Mouse (Mus musculus) CD4-positive, CD25-positive, alpha-beta regulatory T cell, adult 2 months (primary cell): ENCODE measurements around the gene Aff3.

Experiments
- DNase-seq: peaks from one replicate; pipeline ENCODE4 v3.0.0-alpha.2; 2012; ENCODE audit warnings: low read depth, low spot score

Gene Aff3

DNA sequence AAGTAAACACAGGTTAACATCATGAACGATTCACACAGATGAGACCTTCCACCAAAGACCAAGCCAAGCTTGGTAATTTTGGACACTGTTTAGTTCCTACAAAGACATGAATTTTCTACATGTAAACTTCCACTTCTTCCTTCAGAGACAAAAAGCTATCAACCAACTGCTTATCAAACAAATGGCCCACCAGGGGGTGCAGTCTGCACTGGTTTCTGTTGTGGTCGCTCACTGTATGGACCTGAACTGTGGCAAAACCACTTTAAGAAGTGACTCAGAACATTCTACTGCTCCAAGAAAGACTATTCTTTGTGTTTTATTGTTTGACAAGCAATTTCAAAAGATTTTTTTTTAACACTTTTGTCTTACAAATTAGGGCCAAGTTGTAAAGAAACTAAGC is 271.8 kb downstream of the Aff3 start:
- DNase-seq, result peak; percentile 66

DNA sequence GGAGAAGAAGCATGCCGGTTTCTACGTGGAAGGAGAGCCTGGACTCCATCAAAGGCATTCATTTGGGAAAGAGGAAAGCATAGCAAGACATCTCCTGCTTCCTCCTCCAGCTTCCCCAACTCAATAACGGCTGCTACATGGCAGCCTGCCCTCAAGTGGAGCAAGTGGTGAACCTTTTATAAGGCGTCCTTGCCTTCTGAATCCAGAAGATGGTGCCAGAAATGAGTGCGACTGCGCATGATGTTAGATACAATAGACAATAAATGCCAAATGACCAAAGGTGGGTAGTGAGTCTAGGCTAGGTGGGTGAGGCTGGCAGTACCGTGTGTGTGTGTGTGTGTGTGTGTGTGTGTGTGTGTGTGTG is 273.9 kb downstream of the Aff3 start:
- DNase-seq, result no peak

DNA sequence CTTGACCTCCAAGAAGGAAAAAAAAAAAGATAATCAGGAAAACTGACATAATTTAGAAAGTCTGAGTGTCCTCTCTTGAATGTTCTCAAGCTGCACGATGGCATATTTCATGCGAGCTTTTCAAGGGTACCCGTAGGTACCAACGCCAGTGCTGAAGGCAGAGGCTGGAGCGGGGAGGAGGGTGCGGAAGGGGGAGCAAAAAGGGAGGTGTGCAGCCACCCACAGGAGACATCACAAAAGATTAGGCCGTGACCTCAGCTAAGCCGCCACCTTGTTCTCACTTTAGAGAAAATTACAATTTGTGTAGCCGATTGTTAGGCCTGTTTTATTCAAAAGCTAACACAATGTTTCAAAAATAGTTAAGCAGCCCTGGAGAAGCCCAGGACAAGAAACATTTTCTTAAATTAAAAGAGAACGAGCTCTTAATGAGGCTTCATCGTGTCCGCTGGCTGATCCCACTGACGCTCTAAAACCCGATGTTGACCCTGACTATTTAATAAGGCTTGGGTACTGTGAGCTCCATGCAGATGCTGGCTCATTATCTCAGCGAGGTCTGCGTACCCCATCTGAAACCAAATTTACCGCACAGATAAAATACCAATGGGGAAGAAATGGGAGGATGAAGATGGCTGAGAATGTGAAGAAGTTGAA is 274.4 kb downstream of the Aff3 start:
- no peak for DNase-seq

DNA sequence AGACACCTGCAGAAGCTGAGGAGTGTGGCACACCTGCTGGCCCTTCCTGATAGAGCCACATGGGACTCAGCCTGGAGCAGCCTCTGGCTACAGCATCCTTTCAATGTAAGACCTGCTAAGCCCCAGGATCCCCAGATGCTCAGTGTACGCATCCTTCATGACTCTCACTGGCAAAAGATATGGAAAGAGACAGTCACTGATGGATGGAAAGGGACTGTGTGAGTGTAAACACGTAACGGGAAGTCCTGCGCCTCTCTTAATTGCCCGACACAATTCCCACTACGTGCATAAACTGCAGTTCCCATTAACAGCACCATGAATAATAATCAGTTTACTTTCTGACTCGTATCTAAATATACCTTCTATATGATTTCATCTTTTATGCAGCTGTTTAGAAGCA is 275.2 kb downstream of the Aff3 start:
- DNase-seq, result no peak

DNA sequence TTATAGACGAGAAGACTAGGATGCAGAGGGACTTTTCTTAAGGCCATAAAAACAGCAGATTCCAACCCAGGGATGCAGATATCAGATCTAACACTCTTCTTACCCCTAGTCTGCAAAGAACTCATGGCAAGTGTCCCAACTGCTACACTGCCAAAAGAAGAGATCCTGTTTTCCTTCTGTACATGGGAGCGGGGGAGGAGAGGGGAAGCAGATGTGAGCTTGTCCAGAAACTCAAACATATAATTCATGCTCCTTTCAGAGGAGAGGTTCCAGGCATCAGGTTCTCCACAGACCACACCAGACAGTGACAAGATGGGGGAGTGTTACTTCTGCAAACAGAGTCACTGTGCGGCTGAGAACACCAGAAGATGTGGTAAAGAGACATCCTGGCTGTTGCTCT is 276.3 kb downstream of the Aff3 start:
- no peak for DNase-seq

DNA sequence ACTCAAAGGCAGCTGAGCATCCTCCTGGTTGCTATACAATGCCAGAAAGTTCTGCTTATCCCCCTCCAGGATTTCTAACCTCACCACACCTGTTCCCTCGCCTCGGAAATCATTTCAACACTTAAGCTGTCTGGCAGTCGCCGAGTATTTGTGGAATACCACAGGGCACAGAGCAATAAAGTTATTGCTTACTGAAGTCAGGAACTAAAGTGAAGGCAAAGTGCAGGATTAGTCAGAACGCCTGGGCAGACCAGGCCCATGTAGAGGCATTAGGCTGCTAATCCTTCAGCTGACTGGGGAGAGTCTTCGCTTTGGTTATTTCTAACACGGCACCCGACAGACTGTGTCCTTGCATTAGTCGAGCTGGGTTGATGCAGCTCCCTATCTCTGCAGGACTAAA is 277.3 kb downstream of the Aff3 start:
- no peak for DNase-seq

DNA sequence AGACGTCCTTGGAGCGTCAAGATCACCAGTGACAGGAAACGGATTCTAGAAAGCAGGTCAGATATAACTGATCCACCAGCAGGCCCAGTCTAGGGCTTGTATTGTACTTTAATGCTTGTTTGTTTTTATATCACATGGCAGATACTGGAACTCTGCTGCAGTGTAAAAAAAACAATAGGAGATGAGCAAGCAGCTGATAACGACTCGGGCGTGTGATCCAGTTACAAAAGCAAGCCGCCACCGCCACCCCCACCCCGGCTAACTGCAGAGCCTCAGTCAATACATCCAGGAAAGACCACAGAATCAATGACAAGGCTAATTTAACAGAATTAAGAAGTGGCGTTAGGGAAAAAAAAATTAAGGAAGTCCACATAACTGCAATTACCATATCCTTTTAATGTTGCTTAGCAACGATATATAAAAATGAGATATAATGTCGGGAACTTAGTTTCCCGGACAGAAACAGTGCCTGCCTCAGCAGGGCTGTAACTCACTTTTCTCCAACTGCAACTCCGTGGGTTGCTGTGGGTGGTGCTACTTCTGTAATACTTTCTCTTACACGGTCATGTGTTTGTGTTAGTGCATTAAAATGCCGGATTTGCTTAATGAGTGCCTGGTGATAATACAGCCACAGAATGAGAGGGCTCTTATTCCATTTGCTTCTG is 280.2 kb downstream of the Aff3 start:
- no peak for DNase-seq

DNA sequence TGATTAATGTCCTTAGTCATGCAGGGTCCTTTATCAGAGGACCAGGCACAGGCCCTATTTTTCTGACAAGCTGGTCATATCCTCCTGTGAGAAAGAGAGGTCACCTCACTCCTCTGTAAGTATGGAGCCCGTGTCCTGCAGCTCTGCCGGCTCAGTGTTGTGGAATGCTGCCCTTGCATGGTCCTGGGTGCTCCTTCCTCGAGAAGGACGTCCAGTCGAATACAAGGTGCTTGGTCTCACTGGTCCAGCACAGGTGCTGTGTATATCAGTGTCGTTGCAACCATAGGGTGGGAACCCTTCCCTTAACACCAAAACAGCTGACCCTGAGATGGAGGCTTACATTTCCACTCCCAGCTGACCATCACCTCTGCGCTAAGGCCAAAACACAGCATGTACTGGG is 280.7 kb downstream of the Aff3 start:
- no peak for DNase-seq

DNA sequence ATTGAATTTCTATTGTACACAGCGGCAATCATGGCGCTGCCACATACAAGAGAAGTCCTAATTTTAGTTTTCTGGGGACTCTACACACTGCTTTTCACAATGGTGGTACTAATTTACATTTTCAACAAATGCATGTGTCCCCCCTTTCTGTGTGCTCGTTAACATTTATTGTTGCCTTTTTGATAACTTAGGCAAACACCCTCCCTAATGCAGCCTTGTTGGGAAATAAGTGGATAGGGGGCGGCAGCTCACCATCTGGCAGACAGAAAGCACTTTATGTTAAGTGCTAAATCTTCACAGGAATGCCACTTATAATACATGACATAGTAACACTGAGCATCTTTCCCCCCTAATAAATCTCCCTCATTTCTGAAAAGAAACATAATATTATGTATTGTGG is 282.1 kb downstream of the Aff3 start:
- DNase-seq, result no peak

DNA sequence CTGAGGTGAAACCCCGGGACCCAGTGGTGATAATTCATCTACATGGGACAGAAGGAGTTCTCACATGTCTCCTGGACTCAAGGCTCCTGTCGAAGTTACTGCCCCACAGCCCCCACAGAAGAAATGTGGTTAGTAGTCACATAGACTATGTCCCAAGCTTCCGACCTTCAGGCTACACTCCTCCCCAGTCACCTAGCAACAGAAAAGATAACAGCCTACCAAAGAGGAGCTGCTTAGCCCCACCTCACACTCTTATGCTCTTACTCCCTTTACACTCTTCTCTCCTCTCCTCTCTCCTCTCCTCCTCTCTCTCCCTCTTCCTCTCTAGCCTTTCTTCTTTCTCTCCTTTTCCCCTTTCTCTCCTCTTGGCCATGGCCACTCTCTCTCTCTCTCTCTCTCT is 286.8 kb downstream of the Aff3 start:
- no peak for DNase-seq

DNA sequence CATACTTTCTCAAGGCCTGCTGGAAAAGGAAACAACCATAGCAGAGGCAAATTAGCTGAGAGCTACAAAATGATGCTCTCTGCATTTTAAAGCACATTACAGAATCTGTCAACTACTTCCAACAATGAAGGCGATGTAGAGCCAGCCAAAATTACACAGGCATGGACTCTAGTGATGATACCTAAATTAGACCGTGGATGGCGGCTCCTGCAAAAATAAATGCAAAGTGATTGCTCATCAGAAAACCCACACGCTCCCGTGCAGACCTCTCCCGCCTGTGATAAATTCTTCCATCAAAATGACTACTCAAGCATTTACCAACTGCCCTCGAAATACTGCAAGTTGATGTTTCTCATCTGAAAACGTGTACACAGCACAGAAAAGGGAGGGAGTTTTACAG is 295.6 kb downstream of the Aff3 start:
- no peak for DNase-seq

DNA sequence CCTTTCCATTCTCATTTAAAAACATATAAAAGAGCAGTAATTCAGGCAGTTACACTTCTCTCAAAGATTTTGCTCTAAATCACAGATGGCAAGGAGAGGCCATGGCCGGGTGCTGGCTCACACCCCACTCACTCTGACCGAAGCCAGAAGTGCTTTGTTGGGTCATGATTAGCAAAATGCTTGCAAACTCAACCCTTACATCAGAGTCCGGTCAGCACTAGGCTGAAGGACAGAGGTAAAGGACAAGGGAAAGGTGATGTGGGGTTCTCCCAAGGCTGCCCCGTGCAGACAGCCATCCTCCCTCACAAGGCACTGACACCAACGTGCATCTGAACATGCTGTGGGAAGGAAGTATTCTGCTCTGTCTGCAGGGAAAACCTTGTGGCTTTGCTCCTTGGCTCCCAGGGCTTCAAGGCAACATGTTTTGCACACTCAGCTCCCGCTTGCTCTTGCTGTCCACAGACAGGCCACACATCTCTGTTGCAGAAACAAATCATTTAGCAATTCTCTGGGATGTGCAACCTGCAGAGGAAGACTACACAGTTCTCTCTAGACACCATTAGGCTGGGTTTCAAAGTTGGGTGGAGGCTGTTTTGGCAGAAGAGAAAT is 296.6 kb downstream of the Aff3 start:
- no peak for DNase-seq

DNA sequence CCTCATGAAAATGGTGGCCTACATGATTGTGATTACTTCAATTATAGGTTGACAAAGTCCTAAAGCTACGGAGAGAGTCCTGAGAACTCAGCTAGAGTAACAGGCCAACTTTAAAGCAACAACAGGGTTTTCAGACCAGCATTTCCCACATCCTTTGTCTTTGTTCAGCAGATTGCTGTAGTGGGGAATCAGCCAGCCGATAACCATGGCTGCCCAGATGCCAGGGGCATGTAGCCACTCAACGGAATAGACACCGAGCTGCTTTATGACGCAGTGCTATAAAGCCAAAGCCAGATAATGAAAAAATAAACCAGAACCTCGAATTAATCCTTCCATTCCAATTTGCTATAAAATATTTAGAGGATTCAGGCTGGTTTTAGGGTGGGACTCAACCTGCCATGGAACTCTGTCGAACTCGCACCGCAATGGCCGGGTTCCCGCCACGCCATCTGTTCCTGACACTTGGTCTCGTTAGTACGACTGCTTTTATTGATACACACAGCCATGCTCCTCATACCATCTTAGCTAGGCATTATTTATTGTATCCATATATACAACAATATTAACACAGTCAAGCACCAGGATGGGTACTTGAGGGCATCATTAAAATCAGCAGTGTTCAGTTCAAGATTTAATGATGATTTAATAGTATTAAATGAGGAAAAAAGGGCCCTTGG is 297.2 kb downstream of the Aff3 start:
- no peak for DNase-seq

DNA sequence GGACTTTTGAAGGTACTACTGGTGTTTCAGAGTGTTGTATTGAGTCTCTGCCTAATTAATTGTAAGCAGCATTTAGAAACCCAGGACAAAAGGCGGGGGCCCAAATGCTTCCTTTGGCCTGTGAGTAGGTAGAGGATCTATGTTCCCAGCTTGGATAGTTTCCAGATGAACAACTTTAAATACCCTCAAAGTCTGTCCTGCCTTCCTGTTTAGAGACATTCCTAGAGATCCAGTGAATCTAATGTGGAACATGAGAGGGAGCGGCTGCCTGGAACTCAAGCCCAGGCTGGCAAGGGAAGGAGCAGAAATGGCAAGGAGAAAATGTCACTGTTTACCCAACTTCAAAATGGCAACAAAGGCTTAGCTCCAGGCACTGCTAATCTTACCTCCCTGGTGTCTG is 300.9 kb downstream of the Aff3 start:
- DNase-seq, result no peak

DNA sequence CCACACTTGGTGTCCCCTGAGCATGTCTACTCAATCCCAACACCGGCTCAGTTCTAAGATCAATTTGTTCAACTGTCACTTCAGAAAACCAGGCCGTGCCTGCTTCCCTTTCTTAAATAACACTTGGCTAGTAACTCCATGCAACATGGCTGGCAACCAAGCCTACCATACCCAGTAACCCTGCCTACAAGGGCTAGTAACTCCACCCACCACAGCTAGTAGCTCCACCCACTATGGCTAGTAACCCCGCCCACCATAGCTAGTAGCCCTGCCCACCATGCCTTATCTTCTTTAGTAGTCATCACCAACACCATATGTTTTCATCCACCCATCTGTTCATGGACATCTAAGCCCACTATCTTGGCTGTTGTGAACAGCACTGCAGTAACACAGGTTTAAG is 302.5 kb downstream of the Aff3 start:
- peak; percentile 15 for DNase-seq

DNA sequence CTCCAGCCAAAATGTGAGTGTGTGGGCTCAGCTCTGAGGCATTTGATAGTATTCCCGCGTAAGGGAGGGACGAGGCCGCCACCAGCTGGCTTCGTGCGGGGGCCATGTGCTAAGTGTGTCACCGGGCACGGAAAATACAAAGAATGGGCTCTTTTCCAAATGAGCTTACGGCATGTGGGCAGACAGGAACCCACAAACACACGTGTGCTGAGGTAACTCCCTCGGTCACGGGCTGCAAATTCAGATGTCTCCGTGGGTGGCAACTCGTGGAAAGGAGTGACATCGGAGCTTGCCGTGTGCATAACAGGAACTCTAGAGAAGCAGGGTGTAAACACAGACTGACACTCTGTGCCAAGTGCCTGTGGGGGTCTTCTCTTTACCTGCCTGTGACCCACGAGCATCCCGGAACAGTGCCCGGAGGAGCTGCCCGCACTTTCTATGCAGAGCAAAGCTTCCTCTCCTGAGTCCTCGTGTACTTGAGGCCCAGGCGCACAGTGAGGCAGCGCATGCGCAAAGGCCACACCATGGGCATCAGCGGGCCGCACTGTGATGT is 305.9 kb downstream of the Aff3 start:
- DNase-seq, result peak; percentile 14

DNA sequence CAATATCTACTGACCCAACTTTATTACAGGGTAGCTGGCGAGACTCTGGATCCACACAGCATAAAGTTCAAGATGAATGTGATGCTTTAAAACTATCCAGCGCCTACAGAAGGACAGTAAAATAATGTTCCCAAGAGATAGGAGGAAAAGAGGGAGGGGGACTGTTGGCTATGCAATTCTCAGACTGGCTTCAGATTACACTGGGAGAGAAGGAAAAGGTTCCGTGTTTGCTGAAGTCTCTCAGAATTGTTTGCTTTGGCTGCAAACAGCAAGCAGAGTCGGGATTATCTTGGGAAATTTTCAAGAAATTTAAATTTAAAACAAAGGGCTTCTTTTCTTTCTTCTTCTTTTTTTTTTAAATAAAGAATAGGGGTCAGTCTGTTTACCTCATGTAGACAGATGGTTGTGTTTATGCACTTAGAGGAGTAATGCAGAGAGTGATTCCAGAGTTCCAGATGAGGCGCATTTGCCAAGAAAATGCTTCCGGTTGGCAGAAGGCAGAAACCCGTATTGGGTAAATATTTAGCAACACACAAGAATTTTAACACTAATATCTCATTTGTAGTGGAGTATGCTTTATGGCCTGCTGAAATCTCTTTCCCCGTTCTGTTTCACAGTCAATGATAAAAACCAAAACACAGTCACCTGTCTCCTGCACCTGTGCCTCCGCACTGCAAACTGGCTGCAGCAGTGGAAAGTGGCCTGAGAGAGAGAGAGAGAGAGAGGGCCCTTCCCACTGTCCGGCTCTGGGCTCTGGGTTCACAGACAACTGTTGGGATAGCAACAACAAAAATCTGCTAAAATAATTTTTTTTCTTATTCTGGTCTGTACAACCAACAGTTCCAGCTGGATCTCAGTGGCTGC is 306.6 kb downstream of the Aff3 start:
- DNase-seq, result no peak

DNA sequence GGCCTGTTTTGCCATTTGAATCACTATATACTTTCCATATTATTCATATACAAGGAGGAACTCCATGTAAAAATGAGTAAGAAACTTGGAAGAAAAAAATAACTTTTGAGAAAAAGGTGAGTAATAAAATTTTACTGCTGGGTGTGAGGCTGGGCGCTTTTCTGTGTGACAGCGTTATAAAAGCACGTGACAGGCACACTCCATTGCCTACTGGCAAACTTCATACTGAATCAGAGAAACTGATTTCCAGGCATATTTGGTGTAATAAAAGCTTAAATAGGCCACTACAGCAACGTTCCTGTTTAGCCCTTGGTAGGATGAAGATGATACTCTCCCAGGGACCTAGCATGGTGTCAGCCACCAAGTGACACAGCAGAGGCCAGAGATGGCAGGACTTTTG is 310.2 kb downstream of the Aff3 start:
- no peak for DNase-seq

DNA sequence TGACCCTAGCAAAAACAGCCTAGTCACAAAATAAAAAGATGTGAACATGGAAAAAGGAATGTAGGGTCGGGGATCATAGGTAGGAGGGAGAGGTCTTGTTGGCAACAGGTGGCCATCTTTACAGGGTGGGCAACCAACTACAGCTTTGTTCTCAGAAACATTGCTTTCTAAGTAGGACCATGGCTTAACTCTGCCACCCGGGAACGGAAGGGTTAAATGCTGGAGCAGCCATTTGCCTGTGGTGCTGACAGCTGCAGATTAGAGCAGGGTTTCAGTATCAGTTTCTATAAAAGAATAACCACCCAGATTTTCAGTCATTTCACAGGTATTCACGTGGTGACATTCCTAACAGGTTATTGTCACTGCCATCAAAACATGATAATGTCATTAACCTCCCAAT is 317.4 kb downstream of the Aff3 start:
- DNase-seq, result no peak

DNA sequence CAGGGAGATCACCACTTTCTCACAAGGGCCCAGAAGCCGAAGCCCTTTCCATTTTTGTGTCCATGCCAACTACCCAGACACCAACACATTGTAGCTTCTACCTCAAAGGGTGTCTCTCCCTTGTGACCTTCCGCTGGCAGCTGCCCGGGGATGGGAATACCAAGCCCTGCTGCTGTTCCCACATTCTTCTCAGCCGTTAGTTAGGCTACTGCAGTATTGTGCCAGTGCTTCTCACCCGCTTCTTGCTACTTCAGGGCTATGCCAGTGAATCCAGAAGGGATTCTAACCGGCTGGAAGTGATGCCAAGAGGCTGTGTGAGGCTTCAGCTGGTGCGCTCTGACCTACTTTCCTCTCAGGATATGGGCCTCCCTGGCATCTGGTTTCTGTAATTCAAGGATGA is 330.5 kb downstream of the Aff3 start:
- DNase-seq, result no peak

DNA sequence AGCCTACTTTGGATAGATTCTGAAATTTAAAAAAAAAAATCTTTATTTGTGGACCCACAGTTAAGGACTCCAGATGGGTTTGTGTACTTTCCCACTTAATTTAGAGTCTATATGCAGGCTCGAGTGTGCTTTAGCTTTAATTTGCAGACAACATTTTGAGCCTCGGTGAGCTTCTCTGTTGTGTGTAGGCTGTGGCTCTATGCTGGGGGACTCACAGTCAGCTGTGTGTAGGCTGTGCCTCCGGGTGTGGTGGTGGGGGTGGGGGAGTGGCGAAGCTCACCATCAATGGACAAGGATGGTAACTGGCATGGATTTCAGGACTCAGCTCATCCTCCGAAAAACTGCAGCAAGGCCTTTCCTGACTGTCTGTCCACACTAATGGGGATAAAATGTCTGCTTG is 331.8 kb downstream of the Aff3 start:
- DNase-seq, result no peak

DNA sequence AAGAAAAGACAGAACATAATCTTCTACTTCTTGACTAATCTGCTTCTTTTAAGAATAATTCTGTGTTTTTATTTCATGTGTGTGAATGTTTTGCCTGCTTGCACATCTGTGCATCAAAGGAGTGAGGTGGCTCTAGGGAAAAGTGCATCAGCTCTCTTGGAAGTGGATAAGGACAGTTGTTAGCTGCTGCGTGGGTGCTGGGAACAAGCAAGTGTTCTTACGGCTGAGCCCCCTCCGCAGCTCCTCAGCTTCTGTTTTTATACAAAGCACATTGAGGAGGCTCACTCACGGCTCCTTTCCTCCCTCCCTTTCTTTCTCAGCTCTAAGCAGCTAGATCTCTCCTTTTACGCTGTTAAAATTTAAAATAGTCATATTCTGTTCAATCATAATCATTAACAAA is 340.5 kb downstream of the Aff3 start:
- DNase-seq, result no peak
